Mouse (Mus musculus) lung, postnatal 0 days (tissue): Measurements from ENCODE around the gene 4930407I10Rik. TPM values are rescaled to one million over a fixed set of nuclear protein-coding genes. Genes with fewer than 3 reads are reported as not detected.

Experiments
- ATAC-seq: fragments of 200-750 bp; cut with Nextera tagmentation; 2 replicates; pipeline ENCODE4 v1.8.0; 2017; ENCODE audit warnings: moderate library complexity
- DNase-seq: peaks from one replicate; pipeline ENCODE4 v3.0.0-alpha.2; 2016; ENCODE audit warnings: low spot score
- H3K27ac ChIP-seq: fragments of 300-500 bp; sonication (generic); 2 replicates; pipeline ENCODE4 v1.5.1; 2014; ENCODE audit warnings: antibody characterized with exemption, mild to moderate bottlenecking, low read length, mixed read lengths
- H3K27me3 ChIP-seq: fragments of 300-500 bp; sonication (generic); replicated peaks from 2 replicates; pipeline ENCODE4 v1.6.1; 2014; ENCODE audit warnings: low read length, mixed read lengths; ENCODE audit not compliant: insufficient read depth
- H3K36me3 ChIP-seq: fragments of 300-500 bp; sonication (generic); 2 replicates; pipeline ENCODE4 v1.6.1; 2014; ENCODE audit warnings: low read length, mixed read lengths; ENCODE audit not compliant: insufficient read depth
- H3K4me1 ChIP-seq: fragments of 300-500 bp; sonication (generic); 2 replicates; pipeline ENCODE4 v1.6.1; 2014; ENCODE audit warnings: antibody characterized with exemption, low read depth, low read length, mixed read lengths; ENCODE audit not compliant: insufficient read depth
- H3K4me2 ChIP-seq: fragments of 300-500 bp; sonication (generic); replicated peaks from 2 replicates; pipeline ENCODE4 v1.6.1; 2014; ENCODE audit warnings: low read depth, mild to moderate bottlenecking, low read length, moderate library complexity, mixed read lengths
- H3K4me3 ChIP-seq: fragments of 300-500 bp; sonication (generic); 2 replicates; pipeline ENCODE4 v1.5.1; 2014; ENCODE audit warnings: low read depth, low read length
- H3K9ac ChIP-seq: fragments of 300-500 bp; sonication (generic); replicated peaks from 2 replicates; pipeline ENCODE4 v1.6.1; 2014; ENCODE audit warnings: low read depth, mild to moderate bottlenecking
- H3K9me3 ChIP-seq: fragments of 300-500 bp; sonication (generic); 2 replicates; pipeline ENCODE4 v1.6.1; 2016; ENCODE audit warnings: low read length, mixed read lengths
- CTCF ChIP-seq: IDR thresholded peaks from 2 replicates; pipeline ENCODE4 v1.5.1; 2016; ENCODE audit warnings: antibody characterized with exemption, mild to moderate bottlenecking
- EP300 ChIP-seq: IDR thresholded peaks from 2 replicates; pipeline ENCODE4 v1.6.1; 2016; ENCODE audit warnings: antibody characterized with exemption, mild to moderate bottlenecking, control low read depth
- WGBS: fragments of 180-500 bp; shearing (Covaris S2); extraction: QIAGEN DNeasy Blood & Tissue Kit; methylation state at CpG from one replicate; pipeline ENCODE4 v1.1.7; 2014; 5-methylcytosine and 5-hydroxymethylcytosine counted together
- polyA plus RNA-seq: library from polyadenylated mRNA; unstranded; fragments of >200 nt; fragmentation: Nextera tagmentation; extraction: Ambion mirVana; gene quantifications from 2 replicates; pipeline ENCODE4 v1.2.1, GENCODE M21; 2015

Gene 4930407I10Rik
- polyA plus RNA-seq, 1 experiment from 2014 or later: not detected

DNA sequence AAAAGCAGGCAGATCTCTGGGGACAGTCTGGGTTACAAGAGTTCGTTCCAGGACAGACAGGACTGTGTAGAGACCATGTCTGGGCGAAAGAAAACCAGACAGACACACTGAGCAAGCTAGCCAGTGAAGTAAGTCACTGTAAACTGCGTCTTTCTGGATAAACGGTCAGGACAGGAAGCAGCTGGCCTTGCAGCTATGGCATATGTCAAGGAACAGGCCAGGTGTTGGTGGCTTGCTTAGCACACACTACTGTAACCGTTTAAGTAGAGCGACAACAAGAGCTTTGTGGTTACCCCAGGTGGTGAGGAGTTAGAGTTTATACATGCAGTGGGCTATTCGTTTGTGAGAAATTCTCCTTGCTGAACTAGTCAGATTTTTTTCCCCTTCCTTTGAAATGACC is 31.2 kb upstream of the 4930407I10Rik start:
- H3K27me3 ChIP-seq: no peaks in the 10 kb centered on the region
- H3K27ac ChIP-seq: no peak overlapping the region
- no peak overlapping the region for H3K4me2 ChIP-seq
- DNase-seq (no peak), ATAC-seq (no peak)
- no peak overlapping the region for H3K9ac ChIP-seq
- H3K9me3 ChIP-seq: no peaks in the 10 kb centered on the region
- TF ChIP-seq CTCF (no peak), EP300 (no peak)
- 84% methylated on average over 7 of the region's 7 CpGs for WGBS
- H3K36me3 ChIP-seq: no peaks in the 10 kb centered on the region
- no peak overlapping the region for H3K4me3 ChIP-seq
- H3K4me1 ChIP-seq: no peaks in the 10 kb centered on the region

GRCm38 (mm10) chr15:82032386-82032785 is 26.6 kb upstream of the 4930407I10Rik start:
- DNase-seq (no peak), ATAC-seq (no peak)
- no peak overlapping the region for H3K4me3 ChIP-seq
- H3K27ac ChIP-seq: no peak overlapping the region
- H3K9me3 ChIP-seq: no peaks in the 10 kb centered on the region
- no peaks in the 10 kb centered on the region for H3K27me3 ChIP-seq
- peaks cover 4% of the 10 kb centered on the region; the same call in 1 of the 2 replicates for H3K36me3 ChIP-seq
- no peak for TF ChIP-seq EP300
- no peak for TF ChIP-seq CTCF
- H3K4me2 ChIP-seq: no peak overlapping the region
- H3K4me1 ChIP-seq: no peaks in the 10 kb centered on the region
- no peak overlapping the region for H3K9ac ChIP-seq
- 85% methylated on average over 7 of the region's 7 CpGs for WGBS

GRCm38 (mm10) chr15:82033762-82034161 is 25.2 kb upstream of the 4930407I10Rik start, which contains the start of gene Desi1:
Desi1 (minus strand) TSS chr15:82033862.
- Histone ChIP-seq H3K27me3 (no peaks in the 10 kb centered on the region), H3K27ac (no peak within 1 kb of the TSS), H3K9ac (no peak within 1 kb of the TSS), H3K4me2 (no peak within 1 kb of the TSS), H3K4me1 (no peaks in the 10 kb centered on the region), H3K4me3 (no peak within 1 kb of the TSS), H3K9me3 (no peaks in the 10 kb centered on the region), H3K36me3 (peaks cover 5% of the 10 kb centered on the region; the same call in 1 of the 2 replicates)
- 89% methylated on average over 4 of the region's 4 CpGs for WGBS
- DNase-seq (no peak), ATAC-seq (no peak)
- no peak for TF ChIP-seq EP300
- TF ChIP-seq CTCF: no peak

DNA sequence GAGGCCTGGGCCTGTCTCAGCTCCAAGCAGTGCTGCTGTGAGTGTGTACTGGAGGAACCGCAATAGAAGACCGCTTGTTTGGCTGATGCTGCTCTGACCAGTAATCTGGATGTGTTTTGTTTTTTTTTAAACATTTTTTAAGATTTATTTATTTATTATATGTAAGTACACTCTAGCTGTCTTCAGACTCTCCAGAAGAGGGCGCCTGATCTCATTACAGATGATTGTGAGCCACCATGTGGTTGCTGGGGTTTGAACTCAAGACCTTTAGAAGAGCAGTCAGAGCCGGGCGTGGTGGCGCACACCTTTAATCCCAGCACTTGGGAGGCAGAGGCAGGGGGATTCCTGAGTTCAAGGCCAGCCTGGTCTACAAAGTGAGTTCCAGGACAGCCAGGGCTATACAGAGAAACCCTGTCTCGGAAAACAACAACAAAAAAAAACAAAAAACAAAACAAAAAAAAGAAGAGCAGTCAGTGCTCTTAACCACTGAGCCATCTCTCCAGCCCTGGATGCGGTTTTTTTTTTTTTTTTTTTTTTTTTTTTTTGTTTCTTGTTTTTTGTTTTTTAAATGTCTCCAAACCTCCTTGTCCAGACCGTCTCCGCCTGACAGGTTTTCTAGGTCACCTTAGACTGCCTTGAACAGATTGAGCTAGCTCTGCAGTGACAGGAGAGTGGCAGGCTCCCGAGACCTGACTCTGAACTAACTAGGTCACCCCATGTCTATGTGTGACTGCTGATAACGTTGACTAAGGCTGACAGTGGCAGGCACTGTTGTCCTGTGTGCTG is 22.9 kb upstream of the 4930407I10Rik start:
- TF ChIP-seq EP300: no peak
- TF ChIP-seq CTCF: peak; percentile 55
- Histone ChIP-seq H3K9ac (no peak overlapping the region), H3K27ac (no peak overlapping the region), H3K4me3 (no peak overlapping the region), H3K36me3 (peaks cover 18% of the 10 kb centered on the region), H3K27me3 (no peaks in the 10 kb centered on the region), H3K4me2 (no peak overlapping the region), H3K9me3 (no peaks in the 10 kb centered on the region), H3K4me1 (no peaks in the 10 kb centered on the region)
- 77% methylated on average over 12 of the region's 12 CpGs for WGBS
- ATAC-seq (no peak), DNase-seq (peak; percentile 59)

DNA sequence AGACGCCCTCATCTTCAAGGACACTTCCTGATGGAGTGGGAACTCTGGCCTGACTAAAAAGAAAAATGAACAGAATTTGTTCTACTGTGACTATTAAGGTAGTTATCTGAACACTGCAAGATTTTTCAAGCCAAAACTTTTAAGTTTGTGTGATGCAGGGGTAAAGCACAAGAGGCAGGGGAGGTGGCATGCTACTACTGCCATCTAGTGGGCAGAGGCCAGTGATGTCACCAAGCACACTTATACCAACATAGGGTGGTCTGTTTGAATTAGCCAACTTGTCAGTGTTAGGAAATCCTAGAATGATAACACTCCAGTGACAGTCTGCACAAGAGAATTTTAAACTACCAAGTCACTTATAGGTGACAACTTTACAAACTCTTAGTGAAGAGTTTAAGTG is 18.3 kb upstream of the 4930407I10Rik start:
- H3K27me3 ChIP-seq: no peaks in the 10 kb centered on the region
- no peak overlapping the region for H3K9ac ChIP-seq
- TF ChIP-seq EP300 (no peak), CTCF (peak; percentile 85)
- H3K4me1 ChIP-seq: no peaks in the 10 kb centered on the region; the same call in 1 of the 2 replicates
- DNase-seq (peak; percentile 69), ATAC-seq (peak; percentile 71)
- no peak overlapping the region for H3K27ac ChIP-seq
- no peak overlapping the region for H3K4me3 ChIP-seq
- no peaks in the 10 kb centered on the region for H3K9me3 ChIP-seq
- 96% methylated on average over 1 of the region's 1 CpGs for WGBS
- H3K4me2 ChIP-seq: no peak overlapping the region
- H3K36me3 ChIP-seq: peaks cover 18% of the 10 kb centered on the region

DNA sequence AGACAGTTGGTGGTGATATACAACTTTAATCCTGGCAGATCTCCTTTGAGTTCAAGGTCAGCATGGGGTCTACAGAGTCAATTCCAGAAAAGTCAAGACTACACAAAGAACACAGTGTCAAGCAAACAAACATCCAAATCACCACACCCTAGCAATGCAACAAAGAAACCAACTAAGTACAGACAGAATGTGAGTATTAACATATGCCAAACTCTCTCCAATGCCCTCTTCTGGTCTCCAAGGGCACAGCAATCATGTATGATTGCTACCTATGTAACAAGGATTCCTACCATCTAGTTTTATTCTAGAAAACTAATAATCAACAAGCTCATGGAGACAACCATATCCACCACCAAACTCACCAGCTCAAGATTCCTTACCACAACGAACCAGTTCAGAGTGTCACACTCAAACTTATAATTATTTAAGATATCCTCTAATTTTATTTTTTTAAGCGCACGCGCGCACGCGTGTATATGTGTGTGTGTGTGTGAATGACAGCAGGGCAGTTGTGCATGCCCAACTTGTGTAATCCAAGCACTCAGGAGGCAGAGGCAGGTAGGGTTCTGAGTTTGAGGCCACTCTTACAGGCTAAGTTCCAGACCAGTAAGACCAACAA is 14.7 kb upstream of the 4930407I10Rik start:
- WGBS: 96% methylated on average over 7 of the region's 7 CpGs
- ATAC-seq (no peak), DNase-seq (peak; percentile 62)
- Histone ChIP-seq H3K9ac (no peak overlapping the region), H3K4me3 (no peak overlapping the region), H3K9me3 (no peaks in the 10 kb centered on the region), H3K27ac (no peak overlapping the region), H3K36me3 (peaks cover 9% of the 10 kb centered on the region; the same call in 1 of the 2 replicates), H3K27me3 (no peaks in the 10 kb centered on the region), H3K4me2 (no peak overlapping the region), H3K4me1 (peaks cover 9% of the 10 kb centered on the region; the same call in 1 of the 2 replicates)
- TF ChIP-seq CTCF (peak; percentile 63), EP300 (no peak)
